Mouse (Mus musculus): Measurements from ENCODE around the gene Mmel1. TPM values are rescaled to one million over a fixed set of nuclear protein-coding genes. Genes with fewer than 3 reads are reported as not detected.
A peak's percentile ranks its signal among the peaks of the same experiment; 100 is the strongest.

The Mmel1 gene
- polyA plus RNA-seq, 1 experiment from 2014 or later = 0.56 TPM

GRCm38 (mm10) chr4:154870721-154871120, 1.3 kb downstream of the Mmel1 start:
- H3K4me2 ChIP-seq = no peak overlapping the region
- peak; percentile 51 for DNase-seq (ENCODE audit: low spot score, missing footprints)
- H3K4me3 ChIP-seq (ENCODE audit: low read depth, low read length) = no peak overlapping the region
- no peak for ATAC-seq (ENCODE audit: low FRiP score)
- H3K27me3 ChIP-seq (ENCODE audit: control insufficient read depth, insufficient read depth, low read length) = 0 out of 2 replicates have a peak, but pooled peaks cover 2% of the 10 kb centered on the region
- H3K9me3 ChIP-seq (ENCODE audit: control insufficient read depth, low read length) = no peaks in the 10 kb centered on the region
- no peaks in the 10 kb centered on the region for H3K36me3 ChIP-seq (ENCODE audit: control insufficient read depth, insufficient read depth, low read length)
- no peak overlapping the region for H3K9ac ChIP-seq (ENCODE audit: low read length)
- H3K27ac ChIP-seq (ENCODE audit: low read depth, low read length) = no peak overlapping the region
- H3K4me1 ChIP-seq (ENCODE audit: control insufficient read depth, insufficient read depth, low read length) = peaks cover 9% of the 10 kb centered on the region
- 55% methylated on average over 4 of the region's 4 CpGs for WGBS

- DNase-seq (ENCODE audit: low spot score, missing footprints) (peak; percentile 91), ATAC-seq (ENCODE audit: low FRiP score) (peak; percentile 72; the same call in 1 of the 2 replicates)
- H3K27me3 ChIP-seq (ENCODE audit: control insufficient read depth, insufficient read depth, low read length) = 0 out of 2 replicates have a peak, but pooled peaks cover 2% of the 10 kb centered on the region
- peak overlapping the region; percentile 18; the same call in 1 of the 2 replicates for H3K4me3 ChIP-seq (ENCODE audit: low read depth, low read length)
- WGBS = 3% methylated on average over 13 of the region's 13 CpGs
- H3K27ac ChIP-seq (ENCODE audit: low read depth, low read length) = no peak overlapping the region
- H3K9ac ChIP-seq (ENCODE audit: low read length) = peak overlapping the region; percentile 33
- no peaks in the 10 kb centered on the region for H3K9me3 ChIP-seq (ENCODE audit: control insufficient read depth, low read length)
- H3K4me2 ChIP-seq = peak overlapping the region; percentile 32
- peaks cover 14% of the 10 kb centered on the region for H3K4me1 ChIP-seq (ENCODE audit: control insufficient read depth, insufficient read depth, low read length)
- no peaks in the 10 kb centered on the region for H3K36me3 ChIP-seq (ENCODE audit: control insufficient read depth, insufficient read depth, low read length)
Observed at GRCm38 (mm10) chr4:154871757-154872251, 2.4 kb downstream of the Mmel1 start.

GRCm38 (mm10) chr4:154873186-154873585, 3.8 kb downstream of the Mmel1 start:
- Histone ChIP-seq H3K27me3 (ENCODE audit: control insufficient read depth, insufficient read depth, low read length) (0 out of 2 replicates have a peak, but pooled peaks cover 2% of the 10 kb centered on the region), H3K4me3 (ENCODE audit: low read depth, low read length) (no peak overlapping the region), H3K4me2 (no peak overlapping the region), H3K27ac (ENCODE audit: low read depth, low read length) (no peak overlapping the region), H3K36me3 (ENCODE audit: control insufficient read depth, insufficient read depth, low read length) (no peaks in the 10 kb centered on the region), H3K9ac (ENCODE audit: low read length) (no peak overlapping the region), H3K9me3 (ENCODE audit: control insufficient read depth, low read length) (no peaks in the 10 kb centered on the region), H3K4me1 (ENCODE audit: control insufficient read depth, insufficient read depth, low read length) (peaks cover 14% of the 10 kb centered on the region)
- ATAC-seq (ENCODE audit: low FRiP score) = no peak
- peak; percentile 80 for DNase-seq (ENCODE audit: low spot score, missing footprints)
- WGBS = 75% methylated on average over 6 of the region's 6 CpGs

GRCm38 (mm10) chr4:154877864-154878548, 8.6 kb downstream of the Mmel1 start:
- Histone ChIP-seq H3K36me3 (ENCODE audit: control insufficient read depth, insufficient read depth, low read length) (no peaks in the 10 kb centered on the region), H3K4me1 (ENCODE audit: control insufficient read depth, insufficient read depth, low read length) (peaks cover 8% of the 10 kb centered on the region; the same call in 1 of the 2 replicates), H3K4me3 (ENCODE audit: low read depth, low read length) (peak overlapping the region; percentile 29), H3K9me3 (ENCODE audit: control insufficient read depth, low read length) (no peaks in the 10 kb centered on the region), H3K27me3 (ENCODE audit: control insufficient read depth, insufficient read depth, low read length) (0 out of 2 replicates have a peak, but pooled peaks cover 2% of the 10 kb centered on the region), H3K27ac (ENCODE audit: low read depth, low read length) (no peak overlapping the region), H3K4me2 (peak overlapping the region; percentile 48), H3K9ac (ENCODE audit: low read length) (peak overlapping the region; percentile 55)
- WGBS = 11% methylated on average over 18 of the region's 18 CpGs
- DNase-seq (ENCODE audit: low spot score, missing footprints) (peak; percentile 99), ATAC-seq (ENCODE audit: low FRiP score) (peak; percentile 97)

- no peak overlapping the region for H3K4me2 ChIP-seq
- H3K27ac ChIP-seq (ENCODE audit: low read depth, low read length) = no peak overlapping the region
- no peak for ATAC-seq (ENCODE audit: low FRiP score)
- H3K36me3 ChIP-seq (ENCODE audit: control insufficient read depth, insufficient read depth, low read length) = no peaks in the 10 kb centered on the region
- 89% methylated on average over 6 of the region's 6 CpGs for WGBS
- H3K4me3 ChIP-seq (ENCODE audit: low read depth, low read length) = no peak overlapping the region
- no peaks in the 10 kb centered on the region for H3K9me3 ChIP-seq (ENCODE audit: control insufficient read depth, low read length)
- no peak overlapping the region for H3K9ac ChIP-seq (ENCODE audit: low read length)
- H3K27me3 ChIP-seq (ENCODE audit: control insufficient read depth, insufficient read depth, low read length) = no peaks in the 10 kb centered on the region
- H3K4me1 ChIP-seq (ENCODE audit: control insufficient read depth, insufficient read depth, low read length) = peaks cover 8% of the 10 kb centered on the region; the same call in 1 of the 2 replicates
- DNase-seq (ENCODE audit: low spot score, missing footprints) = no peak
Observed at GRCm38 (mm10) chr4:154880730-154881129, 11.3 kb downstream of the Mmel1 start.

GRCm38 (mm10) chr4:154882014-154882659, 12.8 kb downstream of the Mmel1 start:
- no peaks in the 10 kb centered on the region for H3K9me3 ChIP-seq (ENCODE audit: control insufficient read depth, low read length)
- no peak overlapping the region for H3K4me2 ChIP-seq
- DNase-seq (ENCODE audit: low spot score, missing footprints) (peak; percentile 66), ATAC-seq (ENCODE audit: low FRiP score) (no peak)
- 39% methylated on average over 14 of the region's 14 CpGs for WGBS
- H3K36me3 ChIP-seq (ENCODE audit: control insufficient read depth, insufficient read depth, low read length) = no peaks in the 10 kb centered on the region
- H3K4me1 ChIP-seq (ENCODE audit: control insufficient read depth, insufficient read depth, low read length) = peaks cover 3% of the 10 kb centered on the region; the same call in 1 of the 2 replicates
- H3K27ac ChIP-seq (ENCODE audit: low read depth, low read length) = no peak overlapping the region
- no peaks in the 10 kb centered on the region for H3K27me3 ChIP-seq (ENCODE audit: control insufficient read depth, insufficient read depth, low read length)
- no peak overlapping the region for H3K9ac ChIP-seq (ENCODE audit: low read length)
- H3K4me3 ChIP-seq (ENCODE audit: low read depth, low read length) = no peak overlapping the region

- H3K4me2 ChIP-seq = no peak overlapping the region
- ATAC-seq (ENCODE audit: low FRiP score) (no peak), DNase-seq (ENCODE audit: low spot score, missing footprints) (no peak)
- no peaks in the 10 kb centered on the region for H3K27me3 ChIP-seq (ENCODE audit: control insufficient read depth, insufficient read depth, low read length)
- H3K27ac ChIP-seq (ENCODE audit: low read depth, low read length) = no peak overlapping the region
- H3K4me3 ChIP-seq (ENCODE audit: low read depth, low read length) = no peak overlapping the region
- 83% methylated on average over 11 of the region's 11 CpGs for WGBS
- no peaks in the 10 kb centered on the region for H3K4me1 ChIP-seq (ENCODE audit: control insufficient read depth, insufficient read depth, low read length)
- H3K9me3 ChIP-seq (ENCODE audit: control insufficient read depth, low read length) = no peaks in the 10 kb centered on the region
- no peak overlapping the region for H3K9ac ChIP-seq (ENCODE audit: low read length)
- no peaks in the 10 kb centered on the region for H3K36me3 ChIP-seq (ENCODE audit: control insufficient read depth, insufficient read depth, low read length)
Observed at GRCm38 (mm10) chr4:154885416-154885815, 16.0 kb downstream of the Mmel1 start.

- 0 out of 2 replicates have a peak, but pooled peaks have one; percentile 30 for ATAC-seq (ENCODE audit: low FRiP score)
- no peak overlapping the region for H3K4me2 ChIP-seq
- H3K27me3 ChIP-seq (ENCODE audit: control insufficient read depth, insufficient read depth, low read length) = no peaks in the 10 kb centered on the region
- no peak overlapping the region for H3K4me3 ChIP-seq (ENCODE audit: low read depth, low read length)
- no peak overlapping the region for H3K27ac ChIP-seq (ENCODE audit: low read depth, low read length)
- no peaks in the 10 kb centered on the region for H3K36me3 ChIP-seq (ENCODE audit: control insufficient read depth, insufficient read depth, low read length)
- DNase-seq (ENCODE audit: low spot score, missing footprints) = peak; percentile 75
- H3K4me1 ChIP-seq (ENCODE audit: control insufficient read depth, insufficient read depth, low read length) = no peaks in the 10 kb centered on the region
- H3K9ac ChIP-seq (ENCODE audit: low read length) = no peak overlapping the region
- H3K9me3 ChIP-seq (ENCODE audit: control insufficient read depth, low read length) = no peaks in the 10 kb centered on the region
- WGBS = 76% methylated on average over 13 of the region's 13 CpGs
Observed at GRCm38 (mm10) chr4:154886876-154887592, 17.6 kb downstream of the Mmel1 start.

Measured in midbrain, embryonic 11.5 days (tissue).